Mouse (Mus musculus) lung, embryonic 14.5 days (tissue): Measurements from ENCODE around the gene Kirrel3. TPM values are rescaled to one million over a fixed set of nuclear protein-coding genes. Genes with fewer than 3 reads are reported as not detected.
A peak's percentile ranks its signal among the peaks of the same experiment; 100 is the strongest.

ENCODE experiments used
- ATAC-seq: fragments of 200-750 bp; cut with Nextera tagmentation; 2 replicates; pipeline ENCODE4 v1.8.0; 2017; ENCODE audit warnings: mild to moderate bottlenecking, moderate TSS enrichment, moderate library complexity; ENCODE audit not compliant: insufficient read depth
- DNase-seq: peaks from one replicate; pipeline ENCODE4 v3.0.0-alpha.2; 2015
- H3K27ac ChIP-seq: fragments of 300-500 bp; sonication (generic); 2 replicates; pipeline ENCODE4 v1.5.1; 2014; ENCODE audit warnings: low read depth, mild to moderate bottlenecking, moderate library complexity
- H3K27me3 ChIP-seq: fragments of 300-500 bp; sonication (generic); 2 replicates; pipeline ENCODE4 v1.6.1; 2014; ENCODE audit warnings: low read length, control low read depth; ENCODE audit not compliant: insufficient read depth
- H3K36me3 ChIP-seq: fragments of 300-500 bp; sonication (generic); 2 replicates; pipeline ENCODE4 v1.6.1; 2014; ENCODE audit warnings: control low read depth; ENCODE audit not compliant: insufficient read depth
- H3K4me1 ChIP-seq: fragments of 300-500 bp; sonication (generic); 2 replicates; pipeline ENCODE4 v1.6.1; 2014; ENCODE audit warnings: antibody characterized with exemption, control low read depth; ENCODE audit not compliant: insufficient read depth
- H3K4me2 ChIP-seq: fragments of 300-500 bp; sonication (generic); 2 replicates; pipeline ENCODE4 v1.6.1; 2014; ENCODE audit warnings: mild to moderate bottlenecking
- H3K4me3 ChIP-seq: fragments of 300-500 bp; sonication (generic); 2 replicates; pipeline ENCODE4 v1.5.1; 2014; ENCODE audit warnings: low read depth, low read length
- H3K9ac ChIP-seq: fragments of 300-500 bp; sonication (generic); 2 replicates; pipeline ENCODE4 v1.6.1; 2014
- H3K9me3 ChIP-seq: fragments of 300-500 bp; sonication (generic); 2 replicates; pipeline ENCODE4 v1.6.1; 2016; ENCODE audit warnings: low read depth, low read length, control low read depth
- CTCF ChIP-seq: IDR thresholded peaks from 2 replicates; pipeline ENCODE4 v1.5.1; 2016; ENCODE audit warnings: antibody characterized with exemption, low read depth
- WGBS: fragments of 180-500 bp; shearing (Covaris S2); extraction: QIAGEN DNeasy Blood & Tissue Kit; methylation state at CpG from one replicate; pipeline ENCODE4 v1.1.7; 2014; 5-methylcytosine and 5-hydroxymethylcytosine counted together
- polyA plus RNA-seq: library from polyadenylated mRNA; unstranded; fragments of >200 nt; fragmentation: Nextera tagmentation; extraction: Ambion mirVana; gene quantifications from 2 replicates; pipeline ENCODE4 v1.2.1, GENCODE M21; 2014

Kirrel3 gene
- polyA plus RNA-seq, 1 experiment from 2014 or later: 1.4 TPM

- DNase-seq (no peak), ATAC-seq (no peak)
- Histone ChIP-seq H3K9ac (no peak overlapping the region), H3K27me3 (no peaks in the 10 kb centered on the region), H3K9me3 (no peaks in the 10 kb centered on the region), H3K4me3 (no peak overlapping the region), H3K36me3 (no peaks in the 10 kb centered on the region), H3K27ac (no peak overlapping the region), H3K4me1 (no peaks in the 10 kb centered on the region), H3K4me2 (no peak overlapping the region)
- 74% methylated on average over 14 of the region's 14 CpGs for WGBS
- no peak for TF ChIP-seq CTCF
These were observed 478.7 kb downstream of the Kirrel3 start for GRCm38 (mm10) chr9:34964172-34965040.

- Histone ChIP-seq H3K27me3 (no peaks in the 10 kb centered on the region), H3K4me1 (no peaks in the 10 kb centered on the region), H3K27ac (no peak overlapping the region), H3K9ac (no peak overlapping the region), H3K4me2 (no peak overlapping the region), H3K9me3 (no peaks in the 10 kb centered on the region), H3K36me3 (no peaks in the 10 kb centered on the region), H3K4me3 (no peak overlapping the region)
- DNase-seq: no peak
- no peak for ATAC-seq
- no peak for TF ChIP-seq CTCF
- 48% methylated on average over 4 of the region's 4 CpGs for WGBS
These were observed 479.3 kb downstream of the Kirrel3 start for GRCm38 (mm10) chr9:34965041-34965415.

GRCm38 (mm10) chr9:34967772-34968171, 482.1 kb downstream of the Kirrel3 start:
- Histone ChIP-seq H3K27me3 (no peaks in the 10 kb centered on the region), H3K9ac (no peak overlapping the region), H3K4me1 (no peaks in the 10 kb centered on the region), H3K4me3 (no peak overlapping the region), H3K36me3 (no peaks in the 10 kb centered on the region), H3K9me3 (no peaks in the 10 kb centered on the region), H3K4me2 (no peak overlapping the region), H3K27ac (no peak overlapping the region)
- 12% methylated on average over 6 of the region's 6 CpGs for WGBS
- ATAC-seq (peak; percentile 89), DNase-seq (peak; percentile 80)
- no peak for TF ChIP-seq CTCF

- Histone ChIP-seq H3K36me3 (no peaks in the 10 kb centered on the region), H3K27me3 (no peaks in the 10 kb centered on the region), H3K4me1 (no peaks in the 10 kb centered on the region), H3K27ac (no peak overlapping the region), H3K4me3 (no peak overlapping the region), H3K4me2 (no peak overlapping the region), H3K9ac (no peak overlapping the region), H3K9me3 (no peaks in the 10 kb centered on the region)
- TF ChIP-seq CTCF: no peak
- no peak for ATAC-seq
- no peak for DNase-seq
- WGBS: 68% methylated on average over 6 of the region's 6 CpGs
These were observed 484.3 kb downstream of the Kirrel3 start for GRCm38 (mm10) chr9:34969881-34970490.

- H3K4me2 ChIP-seq: no peak overlapping the region
- no peak for DNase-seq
- no peaks in the 10 kb centered on the region for H3K4me1 ChIP-seq
- ATAC-seq: no peak
- TF ChIP-seq CTCF: no peak
- no peak overlapping the region for H3K9ac ChIP-seq
- H3K27me3 ChIP-seq: peaks cover 3% of the 10 kb centered on the region; the same call in 1 of the 2 replicates
- no peaks in the 10 kb centered on the region for H3K9me3 ChIP-seq
- no peak overlapping the region for H3K4me3 ChIP-seq
- H3K36me3 ChIP-seq: no peaks in the 10 kb centered on the region
- H3K27ac ChIP-seq: no peak overlapping the region
- WGBS: 97% methylated on average over 1 of the region's 1 CpGs
These were observed 488.6 kb downstream of the Kirrel3 start for GRCm38 (mm10) chr9:34974326-34974725.

- H3K27ac ChIP-seq: no peak overlapping the region
- H3K36me3 ChIP-seq: no peaks in the 10 kb centered on the region
- ATAC-seq: no peak
- DNase-seq: no peak
- no peak overlapping the region for H3K4me3 ChIP-seq
- WGBS: 85% methylated on average over 6 of the region's 6 CpGs
- H3K9ac ChIP-seq: no peak overlapping the region
- H3K4me1 ChIP-seq: no peaks in the 10 kb centered on the region
- H3K4me2 ChIP-seq: no peak overlapping the region
- H3K27me3 ChIP-seq: peaks cover 3% of the 10 kb centered on the region; the same call in 1 of the 2 replicates
- no peaks in the 10 kb centered on the region for H3K9me3 ChIP-seq
- TF ChIP-seq CTCF: no peak
These were observed 489.6 kb downstream of the Kirrel3 start for GRCm38 (mm10) chr9:34975245-34975644.
